Mouse (Mus musculus) MEL (cell line): ENCODE results near the gene Hk3. TPM values are rescaled to one million over a fixed set of nuclear protein-coding genes. Genes with fewer than 3 reads are reported as not detected.

ENCODE experiments used
- DNase-seq: peaks from one replicate; pipeline ENCODE4 v3.0.0; 2011; ENCODE audit warnings: low read depth, low spot score
- H3K27ac ChIP-seq: 2 replicates; pipeline ENCODE4 v1.5.1; 2012; ENCODE audit warnings: low read depth, mild to moderate bottlenecking, control low read depth, low read length, moderate library complexity; ENCODE audit not compliant: control insufficient read depth
- H3K27me3 ChIP-seq, 2 experiments: fragments of 150-350 bp in 1 of 2; sonication (generic) in 1 of 2; 2 replicates each; pipeline ENCODE4 v1.6.1; 2012; ENCODE audit warnings: low read length in 2 of 2, mild to moderate bottlenecking in 2 of 2, improper control_type of control experiment in 1 of 2, moderate library complexity in 1 of 2; ENCODE audit not compliant: insufficient read depth in 2 of 2, control insufficient read depth in 1 of 2
- H3K36me3 ChIP-seq, 2 experiments: 2 replicates each; pipeline ENCODE4 v1.6.1; 2012 to 2014; ENCODE audit warnings: low read length in 2 of 2, improper control_type of control experiment in 1 of 2, inconsistent platforms in 1 of 2, mild to moderate bottlenecking in 1 of 2; ENCODE audit not compliant: insufficient read depth in 2 of 2, control insufficient read depth in 1 of 2
- H3K4me1 ChIP-seq, 2 experiments: fragments of 150-350 bp in 1 of 2; sonication (generic) in 1 of 2; 2 replicates each; pipeline ENCODE4 v1.6.1; 2012; ENCODE audit warnings: low read length in 2 of 2, improper control_type of control experiment in 1 of 2, mild to moderate bottlenecking in 1 of 2; ENCODE audit not compliant: insufficient read depth in 2 of 2, control insufficient read depth in 1 of 2
- H3K4me3 ChIP-seq, 2 experiments: fragments of 150-350 bp in 1 of 2; sonication (generic) in 1 of 2; 2 replicates each; pipeline ENCODE4 v1.5.1; 2012; ENCODE audit warnings: low read depth in 2 of 2, low read length in 2 of 2, mild to moderate bottlenecking in 2 of 2, moderate library complexity in 2 of 2, control low read depth in 1 of 2, improper control_type of control experiment in 1 of 2; ENCODE audit not compliant: control insufficient read depth in 1 of 2, insufficient read depth in 1 of 2
- H3K79me2 ChIP-seq: 2 replicates; pipeline ENCODE4 v1.6.1; 2012; ENCODE audit warnings: mild to moderate bottlenecking, low read length, moderate library complexity; ENCODE audit not compliant: control insufficient read depth, poor library complexity, insufficient read depth
- H3K9ac ChIP-seq: 2 replicates; pipeline ENCODE4 v1.6.1; 2012; ENCODE audit warnings: low read depth, mild to moderate bottlenecking, control low read depth, low read length, moderate library complexity; ENCODE audit not compliant: control insufficient read depth, poor library complexity, severe bottlenecking
- H3K9me3 ChIP-seq: fragments of 150-350 bp; sonication (generic); replicated peaks from 2 replicates; pipeline ENCODE4 v1.6.1; 2012; ENCODE audit warnings: mild to moderate bottlenecking, low read length, improper control_type of control experiment, moderate library complexity; ENCODE audit not compliant: insufficient read depth
- CHD1 ChIP-seq: IDR thresholded peaks from 2 replicates; pipeline ENCODE4 v1.6.1; 2012; ENCODE audit warnings: low read depth, mild to moderate bottlenecking, inconsistent platforms, low read length, improper control_type of control experiment
- CHD2 ChIP-seq: IDR thresholded peaks from 2 replicates; pipeline ENCODE4 v1.6.1; 2011; ENCODE audit warnings: low read length, improper control_type of control experiment
- E2F4 ChIP-seq: IDR thresholded peaks from 2 replicates; pipeline ENCODE4 v1.6.1; 2011; ENCODE audit warnings: low read depth, low read length, improper control_type of control experiment, borderline replicate concordance
- EP300 ChIP-seq, 2 experiments: IDR thresholded peaks; 2 replicates each; pipeline ENCODE4 v1.6.1; 2011; ENCODE audit warnings: improper control_type of control experiment in 2 of 2, low read length in 2 of 2, low read depth in 1 of 2, mild to moderate bottlenecking in 1 of 2
- ETS1 ChIP-seq: IDR thresholded peaks from 2 replicates; pipeline ENCODE4 v1.6.1; 2012; ENCODE audit warnings: low read depth, mild to moderate bottlenecking, inconsistent platforms, low read length, improper control_type of control experiment, moderate library complexity
- GATA1 ChIP-seq: IDR thresholded peaks from 2 replicates; pipeline ENCODE4 v1.6.1; 2011; ENCODE audit warnings: low read depth, low read length, improper control_type of control experiment
- JUND ChIP-seq: IDR thresholded peaks from 2 replicates; pipeline ENCODE4 v1.6.1; 2011; ENCODE audit warnings: low read depth, mild to moderate bottlenecking, improper control_type of control experiment, low read length
- MEF2A ChIP-seq: IDR thresholded peaks from 2 replicates; pipeline ENCODE4 v1.6.1; 2014; ENCODE audit warnings: low read depth, mild to moderate bottlenecking, inconsistent platforms, low read length, improper control_type of control experiment; ENCODE audit not compliant: poor library complexity, insufficient replicate concordance, severe bottlenecking; ENCODE audit errors: extremely low read depth
- MYB ChIP-seq: IDR thresholded peaks from 2 replicates; pipeline ENCODE4 v1.6.1; 2011; ENCODE audit warnings: mild to moderate bottlenecking, low read depth, low read length, improper control_type of control experiment
- MYC ChIP-seq: IDR thresholded peaks from 2 replicates; pipeline ENCODE4 v1.6.1; 2011; ENCODE audit warnings: low read depth, mild to moderate bottlenecking, low read length, improper control_type of control experiment, moderate library complexity
- NELFE ChIP-seq: IDR thresholded peaks from 2 replicates; pipeline ENCODE4 v1.6.1; 2011; ENCODE audit warnings: low read depth, low read length, improper control_type of control experiment
- NRF1 ChIP-seq: IDR thresholded peaks from 2 replicates; pipeline ENCODE4 v1.6.1; 2014; ENCODE audit warnings: low read depth, mild to moderate bottlenecking, inconsistent platforms, low read length, improper control_type of control experiment, moderate library complexity; ENCODE audit not compliant: poor library complexity, insufficient read depth, severe bottlenecking
- POLR2A ChIP-seq, 2 experiments: IDR thresholded peaks; 2 replicates each; pipeline ENCODE4 v1.6.1; 2011 to 2012; ENCODE audit warnings: low read length in 2 of 2, mild to moderate bottlenecking in 2 of 2, control low read depth in 1 of 2, improper control_type of control experiment in 1 of 2, low read depth in 1 of 2, moderate library complexity in 1 of 2; ENCODE audit not compliant: control insufficient read depth in 1 of 2, insufficient read depth in 1 of 2, poor library complexity in 1 of 2
- POLR2AphosphoS2 ChIP-seq: IDR thresholded peaks from 2 replicates; pipeline ENCODE4 v1.6.1; 2011; ENCODE audit warnings: low read length, improper control_type of control experiment
- POLR2AphosphoS5 ChIP-seq: IDR thresholded peaks from 2 replicates; pipeline ENCODE4 v1.6.1; 2012; ENCODE audit warnings: low read depth, borderline replicate concordance, mild to moderate bottlenecking, inconsistent platforms, low read length, moderate library complexity, mixed read lengths
- RCOR1 ChIP-seq: IDR thresholded peaks from 2 replicates; pipeline ENCODE4 v1.6.1; 2012; ENCODE audit warnings: low read depth, mild to moderate bottlenecking, inconsistent platforms, low read length, improper control_type of control experiment
- SMC3 ChIP-seq: IDR thresholded peaks from 2 replicates; pipeline ENCODE4 v1.6.1; 2011; ENCODE audit warnings: low read depth, low read length, improper control_type of control experiment
- TAL1 ChIP-seq: IDR thresholded peaks from 2 replicates; pipeline ENCODE4 v1.6.1; 2012; ENCODE audit warnings: mild to moderate bottlenecking, inconsistent platforms, low read length, moderate library complexity, mixed read lengths
- TBP ChIP-seq: IDR thresholded peaks from 2 replicates; pipeline ENCODE4 v1.8.0; 2011; ENCODE audit warnings: low read depth, low read length, improper control_type of control experiment
- UBTF ChIP-seq: IDR thresholded peaks from 2 replicates; pipeline ENCODE4 v1.6.1; 2012; ENCODE audit warnings: low read depth, mild to moderate bottlenecking, inconsistent platforms, low read length, improper control_type of control experiment, moderate library complexity, borderline replicate concordance; ENCODE audit not compliant: insufficient read depth
- USF1 ChIP-seq: IDR thresholded peaks from 2 replicates; pipeline ENCODE4 v1.6.1; 2014; ENCODE audit warnings: low read depth, mild to moderate bottlenecking, inconsistent platforms, low read length, improper control_type of control experiment, moderate library complexity
- USF2 ChIP-seq, 2 experiments: IDR thresholded peaks; 2 replicates each; pipeline ENCODE4 v1.6.1; 2011 to 2012; ENCODE audit warnings: improper control_type of control experiment in 2 of 2, low read length in 2 of 2, borderline replicate concordance in 1 of 2, inconsistent platforms in 1 of 2, low read depth in 1 of 2, mild to moderate bottlenecking in 1 of 2; ENCODE audit not compliant: insufficient read depth in 1 of 2
- ZC3H11A ChIP-seq: IDR thresholded peaks from 2 replicates; pipeline ENCODE4 v1.6.1; 2012; ENCODE audit warnings: low read depth, mild to moderate bottlenecking, inconsistent platforms, low read length, improper control_type of control experiment
- ZKSCAN1 ChIP-seq: IDR thresholded peaks from 2 replicates; pipeline ENCODE4 v1.6.1; 2012; ENCODE audit warnings: low read depth, mild to moderate bottlenecking, inconsistent platforms, low read length, improper control_type of control experiment, moderate library complexity
- polyA plus RNA-seq, 2 experiments: library from polyadenylated mRNA; stranded (reverse) in 1 of 2; unstranded in 1 of 2; fragments of >175 nt in 1 of 2; fragments of >200 nt in 1 of 2; gene quantifications; 2 replicates each; pipeline versions ENCODE4 v1.2.1 to v1.2.4; 2012; ENCODE audit warnings: low replicate concordance in 2 of 2, low read depth in 1 of 2; ENCODE audit not compliant: insufficient read length in 2 of 2, insufficient read depth in 1 of 2, missing spikeins in 1 of 2
- total RNA-seq: library from RNA; depleted of rRNA; stranded (reverse); fragments of 300-350 nt; gene quantifications from 2 replicates; pipeline ENCODE4 v1.2.3, GENCODE M21; 2012

Hk3 gene
- total and polyA plus RNA-seq, 3 experiments: not detected

DNA sequence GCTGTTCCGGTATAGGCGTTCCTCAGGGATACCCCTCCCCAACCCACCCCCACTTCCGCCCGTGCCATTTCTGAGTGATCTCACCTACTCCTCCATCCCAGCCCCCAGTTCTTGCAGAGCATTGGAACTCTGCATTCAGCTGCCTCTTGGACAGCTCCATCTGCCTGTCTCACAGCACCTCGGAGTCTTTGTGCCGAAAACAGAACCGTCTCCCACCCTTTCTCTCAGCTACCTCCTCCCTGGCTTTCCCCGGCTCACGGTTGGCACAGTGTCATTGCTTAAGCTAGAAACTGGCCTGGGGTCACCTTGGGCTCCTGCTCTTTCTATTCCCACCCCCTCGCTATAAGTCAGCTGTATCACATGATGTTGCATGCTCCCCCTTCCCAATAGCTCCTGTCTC is 20.8 kb downstream of the Hk3 start:
- Histone ChIP-seq H3K9me3 (no peaks in the 10 kb centered on the region), H3K27ac (no peak overlapping the region), H3K4me3 (no peak overlapping the region), H3K79me2 (no peaks in the 10 kb centered on the region), H3K27me3 (no peaks in the 10 kb centered on the region), H3K4me1 (no peaks in the 10 kb centered on the region), H3K36me3 (no peaks in the 10 kb centered on the region), H3K9ac (no peak overlapping the region)
- no peak for DNase-seq
- TF ChIP-seq USF2 (IDR thresholded peaks at IDR 0.05; ENCODE audit: borderline replicate concordance in 1 of 2, insufficient read depth in 1 of 2, low read depth in 1 of 2, low read length in 2 of 2) (no peak), ETS1 (no peak), EP300 (IDR thresholded peaks at IDR 0.05; ENCODE audit: low read depth in 1 of 2, low read length in 2 of 2) (no peak), MYC (no peak), GATA1 (no peak), RCOR1 (no peak), USF1 (no peak), POLR2AphosphoS2 (no peak)
- TF ChIP-seq, all 39 proteins: peak for 0

DNA sequence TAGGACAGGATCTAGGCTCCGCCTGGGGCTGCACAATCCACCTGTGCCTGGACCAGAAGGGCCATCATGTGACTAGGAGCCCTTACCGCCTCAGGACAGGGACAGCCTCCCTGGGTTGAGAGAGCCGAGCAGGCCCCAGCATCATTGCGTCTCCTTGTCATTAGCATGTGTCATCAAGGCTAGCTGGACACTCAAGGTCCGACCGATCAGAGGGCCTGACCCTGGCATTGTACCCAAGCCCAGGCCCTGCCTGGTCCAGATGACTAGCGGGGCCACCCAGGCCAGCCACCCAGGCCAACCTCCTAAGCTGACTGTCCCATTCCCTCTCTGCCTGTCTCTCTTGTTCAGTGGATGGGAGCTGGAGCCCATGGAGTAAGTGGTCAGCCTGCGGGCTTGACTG is 23.6 kb downstream of the Hk3 start:
- TF ChIP-seq ZC3H11A (no peak), NRF1 (no peak), E2F4 (no peak), NELFE (no peak), POLR2AphosphoS5 (no peak)
- no peaks in the 10 kb centered on the region for H3K79me2 ChIP-seq
- H3K27me3 ChIP-seq: no peaks in the 10 kb centered on the region
- no peaks in the 10 kb centered on the region for H3K9me3 ChIP-seq
- no peak overlapping the region for H3K27ac ChIP-seq
- H3K4me1 ChIP-seq: no peaks in the 10 kb centered on the region
- H3K9ac ChIP-seq: no peak overlapping the region
- H3K36me3 ChIP-seq: no peaks in the 10 kb centered on the region
- H3K4me3 ChIP-seq: no peak overlapping the region
- DNase-seq: no peak

DNA sequence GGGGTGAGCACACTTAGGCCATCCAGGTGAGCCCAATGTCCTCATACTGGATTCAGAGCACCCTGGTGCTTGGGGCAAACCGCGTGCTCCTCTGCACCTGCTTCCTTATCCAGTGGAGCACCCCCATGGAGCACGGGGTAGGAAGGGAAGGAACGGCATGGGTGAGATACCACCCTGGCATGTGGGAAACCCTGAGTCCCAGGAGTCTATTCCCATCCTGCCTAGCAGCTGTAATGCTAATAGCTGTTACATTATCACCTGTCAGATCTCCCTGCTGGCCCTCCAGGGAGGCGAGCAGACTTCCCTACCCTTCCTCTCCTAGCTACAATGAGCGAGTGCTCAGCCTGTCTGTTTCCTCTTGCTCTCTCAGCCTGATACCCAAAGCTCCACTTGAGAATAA is 26.0 kb downstream of the Hk3 start:
- no peaks in the 10 kb centered on the region for H3K9me3 ChIP-seq
- H3K27ac ChIP-seq: no peak overlapping the region
- no peak overlapping the region for H3K9ac ChIP-seq
- no peak for DNase-seq
- H3K27me3 ChIP-seq: no peaks in the 10 kb centered on the region
- TF ChIP-seq TBP (no peak), RCOR1 (no peak), SMC3 (no peak), NELFE (no peak), UBTF (no peak), USF2 (IDR thresholded peaks at IDR 0.05; ENCODE audit: borderline replicate concordance in 1 of 2, insufficient read depth in 1 of 2, low read depth in 1 of 2, low read length in 2 of 2) (no peak), POLR2AphosphoS2 (no peak), MYC (no peak), USF1 (no peak), ZKSCAN1 (no peak), JUND (no peak), POLR2A (IDR thresholded peaks at IDR 0.05; ENCODE audit: control insufficient read depth in 1 of 2, insufficient read depth in 1 of 2, low read depth in 1 of 2, low read length in 2 of 2, poor library complexity in 1 of 2) (no peak), ZC3H11A (no peak), CHD2 (no peak), GATA1 (no peak), TAL1 (no peak), MEF2A (no peak), CHD1 (no peak), MYB (no peak)
- no peaks in the 10 kb centered on the region for H3K36me3 ChIP-seq
- H3K79me2 ChIP-seq: no peaks in the 10 kb centered on the region
- H3K4me3 ChIP-seq: no peak overlapping the region
- no peaks in the 10 kb centered on the region for H3K4me1 ChIP-seq
